Mouse (Mus musculus) thymus, adult 2 months (tissue): ENCODE measurements around the gene Per2.

ENCODE experiments used
- CTCF ChIP-seq: fragments of 200-500 bp; IDR thresholded peaks from 2 replicates; pipeline ENCODE4 v1.5.1; 2012; ENCODE audit warnings: mild to moderate bottlenecking, control low read depth, low read length, moderate library complexity, borderline replicate concordance; ENCODE audit not compliant: control insufficient read depth, poor library complexity, insufficient read depth; ENCODE audit errors: extremely low read depth
- POLR2A ChIP-seq: fragments of 200-500 bp; IDR thresholded peaks from 2 replicates; pipeline ENCODE4 v1.6.1; 2012; ENCODE audit warnings: mild to moderate bottlenecking, low read length, control low read depth, moderate library complexity; ENCODE audit not compliant: control insufficient read depth, poor library complexity, insufficient read depth; ENCODE audit errors: extremely low read depth

DNA sequence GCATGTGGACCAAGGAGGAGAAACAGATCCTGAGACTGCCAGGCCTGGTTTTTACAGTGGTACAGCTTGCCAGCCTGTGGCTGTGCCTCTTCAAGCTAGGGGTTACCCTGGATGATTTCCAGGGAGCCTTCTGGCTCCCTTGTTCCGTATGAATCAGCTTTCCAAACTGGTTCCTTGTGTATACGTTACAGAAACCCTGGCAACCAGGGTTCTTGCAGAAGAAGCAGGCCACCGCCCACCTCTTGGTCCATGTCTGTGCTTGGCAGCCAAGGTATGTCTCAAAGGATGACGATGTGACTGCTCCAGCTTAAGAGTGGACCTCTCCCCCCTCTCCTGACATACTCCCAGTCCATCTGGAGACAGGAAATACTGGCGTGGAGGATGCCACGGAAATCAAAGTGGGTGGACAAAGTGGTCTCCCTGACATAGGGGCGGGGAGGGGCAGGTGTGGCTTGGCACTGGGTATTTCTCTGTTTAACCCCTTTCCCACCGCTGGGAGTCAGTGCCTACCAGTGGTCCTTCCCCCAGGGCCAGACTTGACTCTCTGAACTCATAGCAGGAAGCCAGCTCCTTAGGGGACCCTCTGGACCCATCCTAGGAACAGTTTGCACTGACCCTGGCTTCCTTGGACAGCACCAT is 782 bp downstream of the Per2 start:
- no peak for TF ChIP-seq CTCF
- TF ChIP-seq POLR2A = no peak
